Mouse (Mus musculus): ENCODE measurements around the gene Rin2. TPM values are rescaled to one million over a fixed set of nuclear protein-coding genes. Genes with fewer than 3 reads are reported as not detected.
"Not testable (repeated sequence)": the region's sequence is repeated elsewhere in the genome, so short reads cannot be mapped to it uniquely, and the experiment has no call there.

Rin2 gene
- total and polyA plus RNA-seq, 3 experiments = 0.44 TPM; not detected in 2

- Histone ChIP-seq H3K27me3 (ENCODE audit: insufficient read depth, low read length) (no peaks in the 10 kb centered on the region), H3K4me3 (ENCODE audit: low read depth, low read length) (no peak overlapping the region; the same call in 1 of the 2 replicates), H3K9me3 (replicated peaks) (peaks cover 33% of the 10 kb centered on the region), H3K4me1 (ENCODE audit: insufficient read depth, low read depth, low read length) (no peaks in the 10 kb centered on the region), H3K36me3 (replicated peaks) (no peaks in the 10 kb centered on the region)
- TF ChIP-seq POLR2AphosphoS5 (IDR thresholded peaks at IDR 0.05; ENCODE audit: insufficient replicate concordance, low read depth, low read length) = no peak
- no peak for TF ChIP-seq TAL1 (conservative IDR thresholded peaks at IDR 0.05; ENCODE audit: low read depth, low read length)
- TF ChIP-seq GATA1 (IDR thresholded peaks at IDR 0.05; ENCODE audit: borderline replicate concordance, low read length) = no peak
- TF ChIP-seq GATA2 (IDR thresholded peaks at IDR 0.05; ENCODE audit: borderline replicate concordance, low read depth, low read length) = no peak
- TF ChIP-seq CTCF (IDR thresholded peaks at IDR 0.05; ENCODE audit: low read depth, low read length) = no peak
- ATAC-seq (ENCODE audit: extremely low read depth, insufficient number of reproducible peaks, low FRiP score, poor library complexity, severe bottlenecking) (no peak), DNase-seq (ENCODE audit: low spot score) (no peak)
These were observed 43.7 kb downstream of the Rin2 start for GRCm38 (mm10) chr2:145718624-145719183.

GRCm38 (mm10) chr2:145720157-145720556 is 45.1 kb downstream of the Rin2 start:
- no peak for TF ChIP-seq GATA2 (IDR thresholded peaks at IDR 0.05; ENCODE audit: borderline replicate concordance, low read depth, low read length)
- no peak for TF ChIP-seq GATA1 (IDR thresholded peaks at IDR 0.05; ENCODE audit: borderline replicate concordance, low read length)
- no peak for TF ChIP-seq TAL1 (conservative IDR thresholded peaks at IDR 0.05; ENCODE audit: low read depth, low read length)
- no peak for TF ChIP-seq POLR2AphosphoS5 (IDR thresholded peaks at IDR 0.05; ENCODE audit: insufficient replicate concordance, low read depth, low read length)
- no peak for TF ChIP-seq CTCF (IDR thresholded peaks at IDR 0.05; ENCODE audit: low read depth, low read length)

GRCm38 (mm10) chr2:145720743-145721142 is 45.7 kb downstream of the Rin2 start:
- Histone ChIP-seq H3K36me3 (replicated peaks) (no peaks in the 10 kb centered on the region), H3K9me3 (replicated peaks) (peaks cover 30% of the 10 kb centered on the region), H3K27me3 (ENCODE audit: insufficient read depth, low read length) (no peaks in the 10 kb centered on the region), H3K4me3 (ENCODE audit: low read depth, low read length) (no peak overlapping the region), H3K4me1 (ENCODE audit: insufficient read depth, low read depth, low read length) (no peaks in the 10 kb centered on the region)
- TF ChIP-seq GATA1 (IDR thresholded peaks at IDR 0.05; ENCODE audit: borderline replicate concordance, low read length) (no peak), TAL1 (conservative IDR thresholded peaks at IDR 0.05; ENCODE audit: low read depth, low read length) (no peak), POLR2AphosphoS5 (IDR thresholded peaks at IDR 0.05; ENCODE audit: insufficient replicate concordance, low read depth, low read length) (no peak), GATA2 (IDR thresholded peaks at IDR 0.05; ENCODE audit: borderline replicate concordance, low read depth, low read length) (no peak), CTCF (IDR thresholded peaks at IDR 0.05; ENCODE audit: low read depth, low read length) (no peak)
- no peak for ATAC-seq (ENCODE audit: extremely low read depth, insufficient number of reproducible peaks, low FRiP score, poor library complexity, severe bottlenecking)
- no peak for DNase-seq (ENCODE audit: low spot score)

More at GRCm38 (mm10) chr2:145720157-145720556, 45.1 kb downstream of the Rin2 start:
- Histone ChIP-seq H3K27me3 (ENCODE audit: insufficient read depth, low read length) (no peaks in the 10 kb centered on the region), H3K4me1 (ENCODE audit: insufficient read depth, low read depth, low read length) (no peaks in the 10 kb centered on the region), H3K36me3 (replicated peaks) (no peaks in the 10 kb centered on the region), H3K9me3 (replicated peaks) (peaks cover 30% of the 10 kb centered on the region), H3K4me3 (ENCODE audit: low read depth, low read length) (no peak overlapping the region)
- ATAC-seq (ENCODE audit: extremely low read depth, insufficient number of reproducible peaks, low FRiP score, poor library complexity, severe bottlenecking) (no peak), DNase-seq (ENCODE audit: low spot score) (no peak)

- not testable (repeated sequence) for ATAC-seq (ENCODE audit: extremely low read depth, insufficient number of reproducible peaks, low FRiP score, poor library complexity, severe bottlenecking); H3K27me3 ChIP-seq (ENCODE audit: insufficient read depth, low read length)
- peaks cover 36% of the 10 kb centered on the region for H3K9me3 ChIP-seq (replicated peaks)
These were observed 47.3 kb downstream of the Rin2 start for GRCm38 (mm10) chr2:145722304-145722703.

GRCm38 (mm10) chr2:145724288-145724687 is 49.3 kb downstream of the Rin2 start:
- DNase-seq (ENCODE audit: low spot score) = no peak
- no peaks in the 10 kb centered on the region for H3K4me1 ChIP-seq (ENCODE audit: insufficient read depth, low read depth, low read length)

More at GRCm38 (mm10) chr2:145722304-145722703, 47.3 kb downstream of the Rin2 start:
- DNase-seq (ENCODE audit: low spot score); H3K4me3 ChIP-seq (ENCODE audit: low read depth, low read length); H3K4me1 ChIP-seq (ENCODE audit: insufficient read depth, low read depth, low read length); H3K36me3 ChIP-seq (replicated peaks): not testable (repeated sequence)

GRCm38 (mm10) chr2:145729414-145729813 is 54.4 kb downstream of the Rin2 start:
- H3K27me3 ChIP-seq (ENCODE audit: insufficient read depth, low read length) = no peaks in the 10 kb centered on the region
- TF ChIP-seq CTCF (IDR thresholded peaks at IDR 0.05; ENCODE audit: low read depth, low read length) (no peak), TAL1 (conservative IDR thresholded peaks at IDR 0.05; ENCODE audit: low read depth, low read length) (no peak), GATA2 (IDR thresholded peaks at IDR 0.05; ENCODE audit: borderline replicate concordance, low read depth, low read length) (no peak), POLR2AphosphoS5 (IDR thresholded peaks at IDR 0.05; ENCODE audit: insufficient replicate concordance, low read depth, low read length) (no peak), GATA1 (IDR thresholded peaks at IDR 0.05; ENCODE audit: borderline replicate concordance, low read length) (no peak)
- ATAC-seq (ENCODE audit: extremely low read depth, insufficient number of reproducible peaks, low FRiP score, poor library complexity, severe bottlenecking) (no peak), DNase-seq (ENCODE audit: low spot score) (no peak)
- H3K9me3 ChIP-seq (replicated peaks) = peaks cover 16% of the 10 kb centered on the region
- no peaks in the 10 kb centered on the region for H3K4me1 ChIP-seq (ENCODE audit: insufficient read depth, low read depth, low read length)
- H3K4me3 ChIP-seq (ENCODE audit: low read depth, low read length) = no peak overlapping the region
- H3K36me3 ChIP-seq (replicated peaks) = no peaks in the 10 kb centered on the region

More at GRCm38 (mm10) chr2:145724288-145724687, 49.3 kb downstream of the Rin2 start:
- H3K36me3 ChIP-seq (replicated peaks) = no peaks in the 10 kb centered on the region
- H3K9me3 ChIP-seq (replicated peaks) = peaks cover 32% of the 10 kb centered on the region
- no peak for ATAC-seq (ENCODE audit: extremely low read depth, insufficient number of reproducible peaks, low FRiP score, poor library complexity, severe bottlenecking)
- TF ChIP-seq GATA1 (IDR thresholded peaks at IDR 0.05; ENCODE audit: borderline replicate concordance, low read length) = no peak
- TF ChIP-seq POLR2AphosphoS5 (IDR thresholded peaks at IDR 0.05; ENCODE audit: insufficient replicate concordance, low read depth, low read length) = no peak
- TF ChIP-seq TAL1 (conservative IDR thresholded peaks at IDR 0.05; ENCODE audit: low read depth, low read length) = no peak
- no peak for TF ChIP-seq GATA2 (IDR thresholded peaks at IDR 0.05; ENCODE audit: borderline replicate concordance, low read depth, low read length)
- TF ChIP-seq CTCF (IDR thresholded peaks at IDR 0.05; ENCODE audit: low read depth, low read length) = no peak
- no peak overlapping the region for H3K4me3 ChIP-seq (ENCODE audit: low read depth, low read length)
- no peaks in the 10 kb centered on the region for H3K27me3 ChIP-seq (ENCODE audit: insufficient read depth, low read length)

Data from G1E (cell line).